ENCODE assay signal across 9 mouse cellular contexts in the genomic region with DNA sequence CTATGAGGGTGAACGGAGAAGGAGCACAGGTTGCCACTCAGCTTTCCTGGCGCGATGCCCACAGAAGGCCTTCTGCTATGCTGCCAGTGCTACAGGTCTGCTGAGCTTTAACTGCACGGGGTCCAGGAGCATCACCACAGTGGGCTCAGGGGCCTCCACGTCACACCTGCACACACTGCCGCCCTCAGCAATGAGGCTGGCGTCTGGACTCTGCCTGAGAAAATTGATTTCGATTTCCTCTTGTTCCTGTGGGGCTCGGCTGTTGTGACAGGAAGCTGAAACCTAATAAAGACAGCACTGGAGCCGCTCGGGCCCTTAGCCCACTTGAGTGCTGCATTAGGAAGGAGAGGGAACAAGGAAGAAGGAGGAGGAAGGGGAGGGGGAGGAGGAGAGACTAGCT.
DNase-seq lines count a peak whose midpoint lies in the region; ATAC-seq lines count a peak whose summit lies in the region.
"Had no signal": no experiment of that assay in that cellular context is flagged by ENCODE, and none has a peak within 500 bp of the region (broad histone marks: within the 10 kb centered on the region; RNA-seq: fewer than 3 reads in every experiment).

No protein-coding gene starts in this region.

- H3K27me3 ChIP-seq in forebrain, embryonic 13.5 days = no peaks in the 10 kb centered on the region
- H3K27me3 ChIP-seq in forebrain, embryonic 16.5 days (replicated peaks; ENCODE audit: control insufficient read depth, insufficient read depth, low read length) = no peaks in the 10 kb centered on the region
- no peaks in the 10 kb centered on the region for H3K27me3 ChIP-seq in midbrain, embryonic 10.5 days (ENCODE audit: low read depth, poor library complexity, severe bottlenecking)
- H3K27me3 ChIP-seq in midbrain, embryonic 15.5 days (replicated peaks) = no peaks in the 10 kb centered on the region
- no peaks in the 10 kb centered on the region for H3K27me3 ChIP-seq in limb, embryonic 12.5 days
- H3K27me3 ChIP-seq: limb, embryonic 15.5 days had no signal

- H3K4me1 ChIP-seq in forebrain, embryonic 13.5 days = 0 out of 2 replicates have a peak, but pooled peaks cover 5% of the 10 kb centered on the region
- H3K4me1 ChIP-seq in forebrain, embryonic 16.5 days (replicated peaks; ENCODE audit: control insufficient read depth, insufficient read depth, low read length) = 0 out of 2 replicates have a peak, but pooled peaks cover 3% of the 10 kb centered on the region
- H3K4me1 ChIP-seq in midbrain, embryonic 10.5 days = 0 out of 2 replicates have a peak, but pooled peaks cover 9% of the 10 kb centered on the region
- H3K4me1 ChIP-seq in midbrain, embryonic 15.5 days = no peaks in the 10 kb centered on the region; the same call in 1 of the 2 replicates
- H3K4me1 ChIP-seq in limb, embryonic 12.5 days (replicated peaks) = peaks cover 20% of the 10 kb centered on the region

- H3K4me3 ChIP-seq in forebrain, embryonic 13.5 days = no peak overlapping the region
- H3K4me3 ChIP-seq in forebrain, embryonic 16.5 days (replicated peaks; ENCODE audit: low read length) = no peak overlapping the region
- H3K4me3 ChIP-seq in midbrain, embryonic 10.5 days = no peak overlapping the region
- no peak overlapping the region for H3K4me3 ChIP-seq in midbrain, embryonic 15.5 days
- no peak overlapping the region for H3K4me3 ChIP-seq in limb, embryonic 12.5 days (replicated peaks)
- H3K4me3 ChIP-seq: limb, embryonic 15.5 days had no signal

- no peaks in the 10 kb centered on the region for H3K36me3 ChIP-seq in forebrain, embryonic 13.5 days (ENCODE audit: poor library complexity, severe bottlenecking)
- no peaks in the 10 kb centered on the region for H3K36me3 ChIP-seq in forebrain, embryonic 16.5 days (ENCODE audit: control insufficient read depth, insufficient read depth)
- no peaks in the 10 kb centered on the region for H3K36me3 ChIP-seq in midbrain, embryonic 10.5 days
- H3K36me3 ChIP-seq in midbrain, embryonic 15.5 days (replicated peaks) = no peaks in the 10 kb centered on the region
- H3K36me3 ChIP-seq in limb, embryonic 12.5 days = no peaks in the 10 kb centered on the region
- H3K36me3 ChIP-seq: limb, embryonic 15.5 days had no signal

- H3K27ac ChIP-seq in forebrain, embryonic 13.5 days = no peak overlapping the region
- H3K27ac ChIP-seq in forebrain, embryonic 16.5 days (ENCODE audit: low read length) = no peak overlapping the region
- H3K27ac ChIP-seq in midbrain, embryonic 10.5 days (replicated peaks) = 0 out of 2 replicates have a peak overlapping the region, but pooled peaks have one; percentile 6
- no peak overlapping the region for H3K27ac ChIP-seq in midbrain, embryonic 15.5 days
- H3K27ac ChIP-seq in limb, embryonic 12.5 days = peak overlapping the region; percentile 64
- H3K27ac ChIP-seq: limb, embryonic 15.5 days had no signal

- no peak for DNase-seq in midbrain, embryonic 10.5 days (ENCODE audit: low spot score)
- DNase-seq in forelimb bud, embryonic 11.5 days (ENCODE audit: low read depth, low spot score) = peak; percentile 49
- no peak for DNase-seq in left cerebral cortex, adult 11 months (ENCODE audit: low spot score)
- DNase-seq in left cerebral cortex, postnatal 14 days (ENCODE audit: low spot score in 2 of 2) = no peak

- H3K9ac ChIP-seq in forebrain, embryonic 13.5 days = no peak overlapping the region
- H3K9ac ChIP-seq in forebrain, embryonic 16.5 days (replicated peaks; ENCODE audit: low read depth, low read length) = no peak overlapping the region
- no peak overlapping the region for H3K9ac ChIP-seq in midbrain, embryonic 15.5 days
- no peak overlapping the region for H3K9ac ChIP-seq in limb, embryonic 12.5 days (replicated peaks)
- H3K9ac ChIP-seq: limb, embryonic 15.5 days had no signal

- WGBS in forebrain, embryonic 13.5 days = 64% methylated on average over 11 of the region's 11 CpGs
- 54% methylated on average over 11 of the region's 11 CpGs for WGBS in forebrain, embryonic 16.5 days
- 73% methylated on average over 11 of the region's 11 CpGs for WGBS in midbrain, embryonic 10.5 days
- WGBS in midbrain, embryonic 15.5 days = 55% methylated on average over 11 of the region's 11 CpGs
- 29% methylated on average over 11 of the region's 11 CpGs for WGBS in limb, embryonic 12.5 days

- H3K4me2 ChIP-seq in forebrain, embryonic 13.5 days = no peak overlapping the region
- no peak overlapping the region for H3K4me2 ChIP-seq in forebrain, embryonic 16.5 days (ENCODE audit: low read length)
- H3K4me2 ChIP-seq in midbrain, embryonic 15.5 days = no peak overlapping the region
- H3K4me2 ChIP-seq in limb, embryonic 12.5 days = peak overlapping the region; percentile 19; the same call in 1 of the 2 replicates
- H3K4me2 ChIP-seq: limb, embryonic 15.5 days had no signal

- intact Hi-C loops in left cerebral cortex, postnatal 14 days (cut with DNase I) = no loop called here

- ATAC-seq in forebrain, embryonic 13.5 days = peak; percentile 33; the same call in 1 of the 2 replicates
- ATAC-seq in forebrain, embryonic 16.5 days = no peak
- no peak for ATAC-seq in midbrain, embryonic 15.5 days (replicated peaks)
- ATAC-seq in limb, embryonic 12.5 days (ENCODE audit: insufficient number of reproducible peaks, insufficient read depth, low FRiP score, low TSS enrichment, low read depth) = peak; percentile 73

- H3K9me3 ChIP-seq in forebrain, embryonic 13.5 days (replicated peaks) = no peaks in the 10 kb centered on the region
- H3K9me3 ChIP-seq in forebrain, embryonic 16.5 days (ENCODE audit: control insufficient read depth, low read length) = no peaks in the 10 kb centered on the region
- H3K9me3 ChIP-seq in midbrain, embryonic 10.5 days (replicated peaks) = no peaks in the 10 kb centered on the region
- H3K9me3 ChIP-seq in midbrain, embryonic 15.5 days = no peaks in the 10 kb centered on the region
- no peaks in the 10 kb centered on the region for H3K9me3 ChIP-seq in limb, embryonic 12.5 days
- H3K9me3 ChIP-seq: limb, embryonic 15.5 days had no signal

Comparison
In these comparisons a context has a peak if more than half of its experiments do, and no peak if none do; other contexts are left out.
1. ATAC-seq: peak in forebrain, embryonic 13.5 days (single experiment) and limb, embryonic 12.5 days (single experiment); none in forebrain, embryonic 16.5 days (single experiment) and midbrain, embryonic 15.5 days (single experiment).
2. H3K27ac ChIP-seq: peak in midbrain, embryonic 10.5 days (single experiment) and limb, embryonic 12.5 days (single experiment); none in forebrain, embryonic 13.5 days (single experiment), forebrain, embryonic 16.5 days (single experiment) and midbrain, embryonic 15.5 days (single experiment).